Mouse (Mus musculus): ENCODE results near the gene Myrfl. TPM values are rescaled to one million over a fixed set of nuclear protein-coding genes. Genes with fewer than 3 reads are reported as not detected.

The Myrfl gene
- under 1 TPM; 0.42 to 0.54 TPM for total RNA-seq (2021)
- long read RNA-seq, experiment 1 = 0 reads
- long read RNA-seq, experiment 2, partial matches to known transcripts = 1 of 1 reads
- long read RNA-seq, experiment 2, other reads (novel, unspliced or antisense) = 0 of 1 reads

GRCm38 (mm10) chr10:116896336-116897177, at the start of gene Myrfl:
Gene Myrfl, minus strand, starts transcription at chr10:116896919.
- no peak for DNase-seq

- no peak for DNase-seq
Measured at GRCm38 (mm10) chr10:116944940-116945339, 48.2 kb upstream of the Myrfl start.

- no peak for DNase-seq
Measured at GRCm38 (mm10) chr10:116944144-116944543, 47.4 kb upstream of the Myrfl start.

GRCm38 (mm10) chr10:116943025-116943424, 46.3 kb upstream of the Myrfl start:
- DNase-seq = no peak

- no peak for DNase-seq
Measured at GRCm38 (mm10) chr10:116935028-116935427, 38.3 kb upstream of the Myrfl start.

GRCm38 (mm10) chr10:116933794-116934193, 37.1 kb upstream of the Myrfl start:
- DNase-seq = no peak

GRCm38 (mm10) chr10:116932418-116932817, 35.7 kb upstream of the Myrfl start:
- no peak for DNase-seq

- no peak for DNase-seq
Measured at GRCm38 (mm10) chr10:116931497-116932179, 34.9 kb upstream of the Myrfl start.

- DNase-seq = no peak
Measured at GRCm38 (mm10) chr10:116930936-116931335, 34.2 kb upstream of the Myrfl start.

GRCm38 (mm10) chr10:116930506-116930905, 33.8 kb upstream of the Myrfl start:
- no peak for DNase-seq

- no peak for DNase-seq
Measured at GRCm38 (mm10) chr10:116928826-116929225, 32.1 kb upstream of the Myrfl start.

- no peak for DNase-seq
Measured at GRCm38 (mm10) chr10:116926428-116927113, 29.9 kb upstream of the Myrfl start.

GRCm38 (mm10) chr10:116923651-116924495, 27.2 kb upstream of the Myrfl start:
- no peak for DNase-seq

GRCm38 (mm10) chr10:116922161-116922560, 25.4 kb upstream of the Myrfl start:
- no peak for DNase-seq

GRCm38 (mm10) chr10:116921416-116921815, 24.7 kb upstream of the Myrfl start:
- DNase-seq = no peak

GRCm38 (mm10) chr10:116920641-116921040, 23.9 kb upstream of the Myrfl start:
- DNase-seq = no peak

GRCm38 (mm10) chr10:116919368-116920317, 22.9 kb upstream of the Myrfl start:
- no peak for DNase-seq

- no peak for DNase-seq
Measured at GRCm38 (mm10) chr10:116916581-116916980, 19.9 kb upstream of the Myrfl start.

GRCm38 (mm10) chr10:116915286-116915685, 18.6 kb upstream of the Myrfl start:
- DNase-seq = no peak

GRCm38 (mm10) chr10:116914586-116914985, 17.9 kb upstream of the Myrfl start:
- DNase-seq = no peak
